Mouse (Mus musculus): ENCODE measurements at regions not wholly inside any gene's neighbourhood (a gene's known extent, or its start where the extent isn't known, plus 50 kb on each side); places are given as distances from the start of the nearest gene placed in this dataset.

- 39% methylated on average over 2 of the region's 2 CpGs for WGBS
- Histone ChIP-seq H3K27ac (ENCODE audit: insufficient read depth, low read depth, low read length) (no peak overlapping the region), H3K4me3 (ENCODE audit: low read depth, low read length) (no peak overlapping the region), H3K4me1 (ENCODE audit: control insufficient read depth, insufficient read depth, insufficient read length, low read length) (no peaks in the 10 kb centered on the region), H3K36me3 (ENCODE audit: control insufficient read depth, insufficient read depth, low read length) (no peaks in the 10 kb centered on the region), H3K27me3 (ENCODE audit: control insufficient read depth, insufficient read depth, low read length) (no peaks in the 10 kb centered on the region)
- TF ChIP-seq CTCF (IDR thresholded peaks at IDR 0.05; ENCODE audit: extremely low read depth, insufficient read length, insufficient replicate concordance, low read depth, low read length) (no peak), POLR2A (IDR thresholded peaks at IDR 0.05; ENCODE audit: low read depth, low read length) (no peak)
Observed at GRCm38 (mm10) chr16:51741875-51742274, 289.1 kb upstream of the Cblb start.

- Histone ChIP-seq H3K27ac (ENCODE audit: insufficient read depth, low read depth, low read length) (no peak overlapping the region), H3K36me3 (ENCODE audit: control insufficient read depth, insufficient read depth, low read length) (no peaks in the 10 kb centered on the region), H3K4me3 (ENCODE audit: low read depth, low read length) (no peak overlapping the region), H3K4me1 (ENCODE audit: control insufficient read depth, insufficient read depth, insufficient read length, low read length) (no peaks in the 10 kb centered on the region), H3K27me3 (ENCODE audit: control insufficient read depth, insufficient read depth, low read length) (no peaks in the 10 kb centered on the region)
- WGBS: 73% methylated on average over 7 of the region's 7 CpGs
- TF ChIP-seq CTCF (IDR thresholded peaks at IDR 0.05; ENCODE audit: extremely low read depth, insufficient read length, insufficient replicate concordance, low read depth, low read length) (no peak), POLR2A (IDR thresholded peaks at IDR 0.05; ENCODE audit: low read depth, low read length) (no peak)
Observed at GRCm38 (mm10) chr16:51751878-51752277, 279.1 kb upstream of the Cblb start.

GRCm38 (mm10) chr16:51758361-51759227, 272.4 kb upstream of the Cblb start:
- TF ChIP-seq POLR2A (IDR thresholded peaks at IDR 0.05; ENCODE audit: low read depth, low read length) (no peak), CTCF (IDR thresholded peaks at IDR 0.05; ENCODE audit: extremely low read depth, insufficient read length, insufficient replicate concordance, low read depth, low read length) (no peak)
- H3K4me1 ChIP-seq (ENCODE audit: control insufficient read depth, insufficient read depth, insufficient read length, low read length): no peaks in the 10 kb centered on the region
- H3K4me3 ChIP-seq (ENCODE audit: low read depth, low read length): no peak overlapping the region
- H3K27ac ChIP-seq (ENCODE audit: insufficient read depth, low read depth, low read length): no peak overlapping the region
- H3K36me3 ChIP-seq (ENCODE audit: control insufficient read depth, insufficient read depth, low read length): no peaks in the 10 kb centered on the region
- H3K27me3 ChIP-seq (ENCODE audit: control insufficient read depth, insufficient read depth, low read length): no peaks in the 10 kb centered on the region
- 52% methylated on average over 9 of the region's 9 CpGs for WGBS

GRCm38 (mm10) chr16:51759228-51759647, 271.8 kb upstream of the Cblb start:
- TF ChIP-seq POLR2A (IDR thresholded peaks at IDR 0.05; ENCODE audit: low read depth, low read length) (no peak), CTCF (IDR thresholded peaks at IDR 0.05; ENCODE audit: extremely low read depth, insufficient read length, insufficient replicate concordance, low read depth, low read length) (no peak)
- WGBS: 57% methylated on average over 4 of the region's 4 CpGs
- no peaks in the 10 kb centered on the region for H3K36me3 ChIP-seq (ENCODE audit: control insufficient read depth, insufficient read depth, low read length)
- H3K27ac ChIP-seq (ENCODE audit: insufficient read depth, low read depth, low read length): no peak overlapping the region
- H3K27me3 ChIP-seq (ENCODE audit: control insufficient read depth, insufficient read depth, low read length): no peaks in the 10 kb centered on the region
- no peak overlapping the region for H3K4me3 ChIP-seq (ENCODE audit: low read depth, low read length)
- no peaks in the 10 kb centered on the region for H3K4me1 ChIP-seq (ENCODE audit: control insufficient read depth, insufficient read depth, insufficient read length, low read length)

- Histone ChIP-seq H3K4me3 (ENCODE audit: low read depth, low read length) (no peak overlapping the region), H3K36me3 (ENCODE audit: control insufficient read depth, insufficient read depth, low read length) (no peaks in the 10 kb centered on the region), H3K4me1 (ENCODE audit: control insufficient read depth, insufficient read depth, insufficient read length, low read length) (no peaks in the 10 kb centered on the region), H3K27me3 (ENCODE audit: control insufficient read depth, insufficient read depth, low read length) (no peaks in the 10 kb centered on the region), H3K27ac (ENCODE audit: insufficient read depth, low read depth, low read length) (no peak overlapping the region)
- TF ChIP-seq CTCF (IDR thresholded peaks at IDR 0.05; ENCODE audit: extremely low read depth, insufficient read length, insufficient replicate concordance, low read depth, low read length): no peak
- no peak for TF ChIP-seq POLR2A (IDR thresholded peaks at IDR 0.05; ENCODE audit: low read depth, low read length)
- WGBS: 56% methylated on average over 3 of the region's 3 CpGs
Observed at GRCm38 (mm10) chr16:51767556-51767955, 263.5 kb upstream of the Cblb start.

- H3K4me3 ChIP-seq (ENCODE audit: low read depth, low read length): no peak overlapping the region
- WGBS: 29% methylated on average over 2 of the region's 2 CpGs
- H3K27ac ChIP-seq (ENCODE audit: insufficient read depth, low read depth, low read length): no peak overlapping the region
- TF ChIP-seq CTCF (IDR thresholded peaks at IDR 0.05; ENCODE audit: extremely low read depth, insufficient read length, insufficient replicate concordance, low read depth, low read length) (no peak), POLR2A (IDR thresholded peaks at IDR 0.05; ENCODE audit: low read depth, low read length) (no peak)
- H3K36me3 ChIP-seq (ENCODE audit: control insufficient read depth, insufficient read depth, low read length): no peaks in the 10 kb centered on the region
- no peaks in the 10 kb centered on the region for H3K27me3 ChIP-seq (ENCODE audit: control insufficient read depth, insufficient read depth, low read length)
- no peaks in the 10 kb centered on the region for H3K4me1 ChIP-seq (ENCODE audit: control insufficient read depth, insufficient read depth, insufficient read length, low read length)
Observed at GRCm38 (mm10) chr16:51778920-51779319, 252.1 kb upstream of the Cblb start.

- Histone ChIP-seq H3K4me1 (ENCODE audit: control insufficient read depth, insufficient read depth, insufficient read length, low read length) (no peaks in the 10 kb centered on the region), H3K27ac (ENCODE audit: insufficient read depth, low read depth, low read length) (no peak overlapping the region), H3K36me3 (ENCODE audit: control insufficient read depth, insufficient read depth, low read length) (no peaks in the 10 kb centered on the region), H3K27me3 (ENCODE audit: control insufficient read depth, insufficient read depth, low read length) (no peaks in the 10 kb centered on the region), H3K4me3 (ENCODE audit: low read depth, low read length) (no peak overlapping the region)
- 94% methylated on average over 3 of the region's 3 CpGs for WGBS
- TF ChIP-seq POLR2A (IDR thresholded peaks at IDR 0.05; ENCODE audit: low read depth, low read length) (no peak), CTCF (IDR thresholded peaks at IDR 0.05; ENCODE audit: extremely low read depth, insufficient read length, insufficient replicate concordance, low read depth, low read length) (no peak)
Observed at GRCm38 (mm10) chr16:51795003-51795402, 236.0 kb upstream of the Cblb start.
